Mouse (Mus musculus): ENCODE data around the gene D6Ertd527e. TPM values are rescaled to one million over a fixed set of nuclear protein-coding genes. Genes with fewer than 3 reads are reported as not detected.
A peak's percentile ranks its signal among the peaks of the same experiment; 100 is the strongest.
"Not testable (repeated sequence)": the region's sequence is repeated elsewhere in the genome, so short reads cannot be mapped to it uniquely, and the experiment has no call there.

D6Ertd527e gene
- not detected in 2 replicates for total RNA-seq (2015; ENCODE audit: low replicate concordance)
- not detected in 2 replicates for total RNA-seq (2017; ENCODE audit: low replicate concordance)

GRCm38 (mm10) chr6:87104123-87104796, at the start of gene D6Ertd527e:
D6Ertd527e (plus strand) TSS chr6:87104746.
- no peak for ATAC-seq (replicated peaks; ENCODE audit: low FRiP score, poor library complexity, severe bottlenecking)

DNA sequence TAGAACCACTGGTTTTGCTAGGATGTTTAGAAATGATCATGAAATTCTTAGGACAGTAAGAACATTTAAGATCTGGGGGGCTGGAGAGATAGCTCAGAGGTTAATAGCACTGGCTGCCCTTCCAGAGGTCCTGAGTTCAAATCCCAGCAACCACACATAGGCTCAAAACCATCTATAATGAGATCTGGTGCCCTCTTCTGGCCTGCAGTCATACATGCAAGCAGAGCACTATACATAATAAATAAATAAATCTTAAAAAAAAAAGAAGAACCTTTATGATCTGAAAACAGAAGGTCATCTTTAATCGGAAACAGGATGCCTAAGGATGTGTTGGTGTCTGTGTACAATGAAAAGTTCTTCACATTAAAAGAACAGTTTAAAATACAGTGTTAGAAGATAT, 44.8 kb upstream of the D6Ertd527e start:
- ATAC-seq (replicated peaks; ENCODE audit: low FRiP score, poor library complexity, severe bottlenecking) = no peak

GRCm38 (mm10) chr6:87063586-87063985, 41.0 kb upstream of the D6Ertd527e start:
- ATAC-seq (replicated peaks; ENCODE audit: low FRiP score, poor library complexity, severe bottlenecking) = no peak

GRCm38 (mm10) chr6:87068209-87068608, 36.3 kb upstream of the D6Ertd527e start:
- ATAC-seq (replicated peaks; ENCODE audit: low FRiP score, poor library complexity, severe bottlenecking) = no peak

DNA sequence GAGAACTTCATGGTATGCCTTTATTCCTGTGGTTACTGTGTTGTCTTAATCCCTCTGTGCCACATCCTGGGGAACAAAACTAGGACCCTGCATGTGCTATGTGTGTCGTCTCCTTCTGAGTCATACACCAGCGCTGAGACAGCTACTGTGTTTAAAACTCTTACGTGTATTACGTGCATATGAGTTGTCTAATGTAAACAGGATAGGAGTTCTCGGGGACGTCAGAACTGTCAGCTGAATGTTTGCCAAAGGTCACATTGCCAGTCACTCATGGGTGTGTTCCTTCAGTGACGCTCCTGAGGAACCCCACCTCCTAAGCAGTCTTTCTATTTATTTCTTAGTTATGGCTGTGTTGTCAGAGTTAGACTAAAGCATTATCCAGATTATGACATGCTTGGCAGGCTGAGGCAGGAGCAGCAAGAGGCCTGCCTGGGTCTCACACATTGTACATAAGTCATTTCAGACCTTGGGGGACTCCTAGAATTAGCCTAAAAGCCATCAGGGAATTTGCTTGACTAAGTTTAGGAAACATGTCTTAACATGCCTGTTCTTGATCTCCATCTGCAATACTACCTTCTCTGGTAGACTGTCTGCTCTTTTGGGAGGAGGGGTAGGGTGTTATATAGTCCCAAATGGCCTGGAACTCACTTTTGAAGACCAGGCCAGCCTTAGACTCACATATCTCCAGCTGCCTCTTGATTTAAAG, 35.2 kb upstream of the D6Ertd527e start:
- no peak; the same call in 1 of the 2 replicates for ATAC-seq (replicated peaks; ENCODE audit: low FRiP score, poor library complexity, severe bottlenecking)

GRCm38 (mm10) chr6:87070641-87071040, 33.9 kb upstream of the D6Ertd527e start:
- no peak for ATAC-seq (replicated peaks; ENCODE audit: low FRiP score, poor library complexity, severe bottlenecking)

DNA sequence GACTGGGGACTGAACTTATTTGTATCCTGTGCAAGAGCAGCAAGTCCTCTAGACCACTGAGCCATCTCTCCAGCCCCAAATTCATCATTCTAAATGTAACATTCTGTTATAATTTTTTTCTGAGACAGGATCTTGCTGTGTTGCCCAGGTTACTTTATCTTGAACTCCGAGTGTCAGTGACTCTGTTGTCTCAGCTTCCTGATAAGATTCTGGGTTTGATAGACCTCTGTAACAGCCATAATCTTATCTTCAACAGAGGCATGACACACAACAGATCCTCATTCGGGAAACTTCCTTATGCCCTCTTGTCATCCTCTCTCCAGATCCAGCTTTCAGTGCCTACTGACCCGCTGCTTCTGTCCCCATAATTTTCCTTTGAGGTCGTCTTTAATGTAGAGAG, 31.8 kb upstream of the D6Ertd527e start:
- ATAC-seq (replicated peaks; ENCODE audit: low FRiP score, poor library complexity, severe bottlenecking) = no peak

DNA sequence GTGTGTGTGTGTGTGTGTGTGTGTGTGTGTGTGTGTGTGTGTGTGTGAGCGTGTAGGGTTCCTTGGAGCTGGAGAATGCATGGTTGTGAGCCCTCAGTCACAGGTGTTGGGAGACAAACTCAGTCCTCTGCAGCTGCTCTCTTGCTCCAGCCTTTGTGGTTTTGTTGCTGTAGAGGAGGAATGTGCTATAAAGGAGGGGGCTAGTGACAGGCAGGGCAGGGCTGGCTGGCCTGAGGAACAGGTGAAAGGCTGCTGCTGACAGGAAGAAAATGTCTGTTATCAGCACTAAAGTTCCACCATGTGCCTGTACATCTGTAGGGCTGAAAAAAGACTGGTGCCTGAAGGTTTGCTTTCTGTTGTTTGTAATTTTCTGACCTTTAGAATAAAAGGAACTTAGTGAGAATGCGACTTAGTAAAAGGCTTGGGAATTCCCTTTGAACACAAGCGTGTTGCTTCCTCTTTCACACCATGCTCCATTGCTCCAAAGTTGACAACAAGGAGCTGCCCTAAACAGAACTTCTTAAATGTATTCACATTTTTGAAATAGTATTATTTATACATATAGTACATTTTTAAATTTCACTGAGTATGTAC, 29.4 kb upstream of the D6Ertd527e start:
- no peak for ATAC-seq (replicated peaks; ENCODE audit: low FRiP score, poor library complexity, severe bottlenecking)

GRCm38 (mm10) chr6:87079457-87079856, 25.1 kb upstream of the D6Ertd527e start:
- ATAC-seq (replicated peaks; ENCODE audit: low FRiP score, poor library complexity, severe bottlenecking) = no peak

GRCm38 (mm10) chr6:87085026-87085425, 19.5 kb upstream of the D6Ertd527e start:
- ATAC-seq (replicated peaks; ENCODE audit: low FRiP score, poor library complexity, severe bottlenecking) = no peak

- ATAC-seq (replicated peaks; ENCODE audit: low FRiP score, poor library complexity, severe bottlenecking) = no peak
These were observed 16.2 kb upstream of the D6Ertd527e start for GRCm38 (mm10) chr6:87088356-87088755.

- no peak for ATAC-seq (replicated peaks; ENCODE audit: low FRiP score, poor library complexity, severe bottlenecking)
These were observed 13.7 kb upstream of the D6Ertd527e start for GRCm38 (mm10) chr6:87090877-87091276.

DNA sequence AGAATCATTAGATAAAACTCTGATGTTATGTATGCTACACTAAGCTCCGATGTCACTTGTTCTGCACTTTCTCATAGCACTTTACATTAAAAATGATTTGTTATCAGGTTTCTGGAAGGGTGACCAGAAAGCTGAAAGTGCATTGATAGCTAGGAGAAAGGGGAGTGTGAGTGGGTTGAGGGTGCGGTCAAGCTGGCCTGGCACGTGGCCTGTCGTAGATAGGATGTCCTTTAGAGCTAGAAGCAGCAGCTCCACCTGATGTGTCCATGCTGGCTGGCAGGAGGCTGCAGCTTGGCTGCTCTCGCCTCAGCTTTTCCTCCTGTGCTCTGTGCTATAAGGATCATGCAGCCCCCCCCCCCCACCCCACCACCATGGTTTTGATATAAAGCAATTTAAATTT, 12.1 kb upstream of the D6Ertd527e start:
- peak; percentile 92 for ATAC-seq (replicated peaks; ENCODE audit: low FRiP score, poor library complexity, severe bottlenecking)

- ATAC-seq (replicated peaks; ENCODE audit: low FRiP score, poor library complexity, severe bottlenecking) = not testable (repeated sequence)
These were observed 10.9 kb upstream of the D6Ertd527e start for GRCm38 (mm10) chr6:87093631-87094030.

DNA sequence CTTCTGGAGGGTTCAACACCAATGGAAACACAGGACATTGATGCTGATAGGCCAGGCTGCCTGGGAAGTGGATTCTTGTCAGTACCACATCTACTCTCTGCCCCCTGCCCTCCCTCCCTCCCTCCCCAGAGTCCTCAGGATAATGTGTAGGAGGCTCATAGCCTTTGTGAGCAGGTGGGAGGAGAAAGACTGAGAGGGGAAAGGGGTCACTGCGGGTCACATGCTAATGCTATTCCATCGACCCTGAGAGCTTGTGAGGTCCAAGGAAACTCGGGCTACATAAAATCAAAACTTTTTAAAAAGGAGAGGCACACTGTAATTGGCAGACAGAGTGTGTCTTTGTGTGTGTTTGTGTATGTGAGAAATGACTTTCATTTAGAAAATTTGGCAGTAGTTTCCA, 5.3 kb upstream of the D6Ertd527e start:
- ATAC-seq (replicated peaks; ENCODE audit: low FRiP score, poor library complexity, severe bottlenecking) = no peak

GRCm38 (mm10) chr6:87099671-87100296, 4.8 kb upstream of the D6Ertd527e start:
- ATAC-seq (replicated peaks; ENCODE audit: low FRiP score, poor library complexity, severe bottlenecking) = no peak

GRCm38 (mm10) chr6:87100297-87101020, 4.1 kb upstream of the D6Ertd527e start:
- no peak for ATAC-seq (replicated peaks; ENCODE audit: low FRiP score, poor library complexity, severe bottlenecking)

GRCm38 (mm10) chr6:87101281-87101954, 3.1 kb upstream of the D6Ertd527e start:
- ATAC-seq (replicated peaks; ENCODE audit: low FRiP score, poor library complexity, severe bottlenecking) = peak; percentile 69

- ATAC-seq (replicated peaks; ENCODE audit: low FRiP score, poor library complexity, severe bottlenecking) = no peak
These were observed 2.6 kb upstream of the D6Ertd527e start for GRCm38 (mm10) chr6:87101955-87102353.

Measured in erythroid progenitor cell, adult 5-6 weeks (primary cell).